Mouse (Mus musculus) forebrain, embryonic 11.5 days (tissue): ENCODE data around the gene Usp32. TPM values are rescaled to one million over a fixed set of nuclear protein-coding genes. Genes with fewer than 3 reads are reported as not detected.

ENCODE experiments used
- ATAC-seq: fragments of 200-750 bp; cut with Nextera tagmentation; replicated peaks from 2 replicates; pipeline ENCODE4 v1.8.0; 2017; ENCODE audit warnings: moderate TSS enrichment; ENCODE audit not compliant: low FRiP score
- DNase-seq: peaks from one replicate; pipeline ENCODE4 v3.0.0-alpha.2; 2017; ENCODE audit warnings: low spot score
- H3K27ac ChIP-seq: fragments of 300-500 bp; sonication (generic); 2 replicates; pipeline ENCODE4 v1.5.1; 2014; ENCODE audit warnings: low read depth, low read length
- H3K27me3 ChIP-seq: fragments of 300-500 bp; sonication (generic); 2 replicates; pipeline ENCODE4 v1.6.1; 2014; ENCODE audit warnings: mild to moderate bottlenecking, low read length, mixed read lengths; ENCODE audit not compliant: control insufficient read depth, insufficient read depth
- H3K36me3 ChIP-seq: fragments of 300-500 bp; sonication (generic); 2 replicates; pipeline ENCODE4 v1.6.1; 2014; ENCODE audit warnings: mild to moderate bottlenecking, low read length, moderate library complexity, mixed read lengths; ENCODE audit not compliant: control insufficient read depth, insufficient read depth
- H3K4me1 ChIP-seq: fragments of 300-500 bp; sonication (generic); replicated peaks from 2 replicates; pipeline ENCODE4 v1.6.1; 2014; ENCODE audit warnings: low read length, mixed read lengths; ENCODE audit not compliant: control insufficient read depth, insufficient read depth
- H3K4me2 ChIP-seq: fragments of 300-500 bp; sonication (generic); 2 replicates; pipeline ENCODE4 v1.6.1; 2014; ENCODE audit warnings: low read depth, mild to moderate bottlenecking, low read length, moderate library complexity, mixed read lengths; ENCODE audit not compliant: severe bottlenecking
- H3K4me3 ChIP-seq: fragments of 300-500 bp; sonication (generic); 2 replicates; pipeline ENCODE4 v1.5.1; 2014; ENCODE audit warnings: low read depth, low read length
- H3K9ac ChIP-seq: fragments of 300-500 bp; sonication (generic); 2 replicates; pipeline ENCODE4 v1.6.1; 2014; ENCODE audit warnings: low read length
- H3K9me3 ChIP-seq: fragments of 300-500 bp; sonication (generic); 2 replicates; pipeline ENCODE4 v1.6.1; 2016; ENCODE audit warnings: low read length, mixed read lengths; ENCODE audit not compliant: control insufficient read depth
- WGBS: fragments of 180-500 bp; shearing (Covaris S2); extraction: QIAGEN DNeasy Blood & Tissue Kit; methylation state at CpG from one replicate; pipeline ENCODE4 v1.1.7; 2014; 5-methylcytosine and 5-hydroxymethylcytosine counted together
- polyA plus RNA-seq: library from polyadenylated mRNA; unstranded; fragments of >200 nt; fragmentation: Nextera tagmentation; extraction: Ambion mirVana; gene quantifications from 2 replicates; pipeline ENCODE4 v1.2.1, GENCODE M21; 2014

Gene Usp32
- polyA plus RNA-seq, 1 experiment from 2014 or later, result 8.0 TPM

DNA sequence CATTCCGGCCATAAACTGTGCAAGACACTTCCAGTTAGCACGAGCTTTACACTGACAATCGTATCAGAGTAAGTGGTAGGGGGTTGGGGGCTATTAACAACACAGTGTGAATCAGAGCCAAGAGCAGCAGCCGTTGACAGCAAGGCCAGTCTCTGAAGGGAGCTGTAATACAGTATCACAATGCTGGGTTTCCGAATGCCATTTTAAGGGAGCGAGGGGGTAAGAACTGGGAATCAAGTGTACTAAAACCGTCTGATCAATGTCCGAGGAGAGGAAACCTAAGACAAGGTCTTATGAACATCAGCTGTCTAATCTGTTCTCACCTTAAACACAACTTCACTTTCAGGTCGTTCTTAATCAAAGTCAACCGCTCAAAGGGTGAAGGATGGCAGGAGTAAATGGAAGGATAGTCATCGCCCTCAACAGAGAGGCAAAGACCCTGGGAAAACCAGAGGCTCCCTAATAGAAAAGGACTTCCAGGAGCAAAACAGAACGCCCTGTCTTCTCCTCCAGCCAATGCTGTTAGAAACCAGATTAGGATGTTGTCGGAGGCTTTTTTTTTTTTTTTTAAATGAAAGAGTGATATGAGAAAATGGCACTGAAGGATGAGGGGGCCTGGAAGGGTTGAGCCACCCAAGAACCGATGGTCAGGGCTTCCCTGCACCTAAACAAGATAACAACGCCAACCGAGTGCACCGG lies 1.0 kb downstream of the Usp32 start:
- Histone ChIP-seq H3K4me3 (peak overlapping the region; percentile 87), H3K4me1 (no peaks in the 10 kb centered on the region), H3K9me3 (no peaks in the 10 kb centered on the region), H3K4me2 (peak overlapping the region; percentile 74), H3K27ac (peak overlapping the region; percentile 58; the same call in 1 of the 2 replicates), H3K9ac (peak overlapping the region; percentile 82), H3K27me3 (no peaks in the 10 kb centered on the region), H3K36me3 (no peaks in the 10 kb centered on the region)
- DNase-seq (no peak), ATAC-seq (no peak)
- 3% methylated on average over 17 of the region's 17 CpGs for WGBS

DNA sequence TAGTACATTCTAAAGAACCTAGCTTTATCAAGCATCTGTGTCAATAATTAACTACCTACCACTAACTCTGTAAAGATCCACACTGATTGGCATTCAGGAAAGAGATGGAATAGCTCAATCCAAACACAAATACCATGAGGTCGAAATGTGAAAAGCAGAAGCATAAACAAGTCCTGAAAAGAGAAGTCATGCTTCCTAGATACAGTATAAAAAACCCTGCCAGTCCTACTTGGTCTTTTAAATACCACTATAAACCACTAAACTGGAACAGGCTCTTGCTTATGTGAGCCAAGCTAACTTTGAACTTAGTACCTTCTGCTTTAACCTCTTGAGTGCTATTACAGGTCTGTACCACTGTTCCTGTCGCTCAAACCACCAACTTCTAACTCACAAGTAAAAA lies 8.4 kb downstream of the Usp32 start:
- no peaks in the 10 kb centered on the region for H3K27me3 ChIP-seq
- WGBS, result 87% methylated on average over 2 of the region's 2 CpGs
- no peaks in the 10 kb centered on the region for H3K4me1 ChIP-seq
- no peak overlapping the region for H3K27ac ChIP-seq
- ATAC-seq (no peak), DNase-seq (no peak)
- H3K36me3 ChIP-seq, result no peaks in the 10 kb centered on the region
- no peak overlapping the region for H3K9ac ChIP-seq
- H3K4me3 ChIP-seq, result no peak overlapping the region
- no peak overlapping the region for H3K4me2 ChIP-seq
- no peaks in the 10 kb centered on the region for H3K9me3 ChIP-seq

DNA sequence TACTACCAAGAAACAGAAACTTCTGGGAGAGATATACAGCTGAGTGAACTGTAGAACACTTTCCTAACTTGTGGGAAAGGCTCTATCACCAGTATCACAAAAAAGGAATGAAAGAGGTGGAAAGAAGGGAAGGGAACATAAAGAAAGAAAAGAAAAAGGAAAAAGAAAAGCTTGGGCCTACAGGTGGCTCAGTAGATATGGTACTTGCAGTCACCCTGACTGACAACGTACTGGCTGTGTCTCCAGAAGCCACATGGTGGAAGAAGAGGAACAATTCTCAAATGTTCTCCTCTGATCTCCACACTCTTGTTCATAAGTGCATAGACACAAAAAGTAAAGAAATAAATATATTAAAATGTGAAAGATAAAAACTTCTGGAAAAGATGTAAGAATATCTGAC lies 11.1 kb downstream of the Usp32 start:
- no peak overlapping the region for H3K27ac ChIP-seq
- H3K4me1 ChIP-seq, result no peaks in the 10 kb centered on the region
- H3K9ac ChIP-seq, result no peak overlapping the region
- 76% methylated on average over 1 of the region's 1 CpGs for WGBS
- ATAC-seq (no peak), DNase-seq (no peak)
- H3K27me3 ChIP-seq, result no peaks in the 10 kb centered on the region
- no peaks in the 10 kb centered on the region for H3K36me3 ChIP-seq
- H3K4me2 ChIP-seq, result no peak overlapping the region
- H3K4me3 ChIP-seq, result no peak overlapping the region
- H3K9me3 ChIP-seq, result no peaks in the 10 kb centered on the region

DNA sequence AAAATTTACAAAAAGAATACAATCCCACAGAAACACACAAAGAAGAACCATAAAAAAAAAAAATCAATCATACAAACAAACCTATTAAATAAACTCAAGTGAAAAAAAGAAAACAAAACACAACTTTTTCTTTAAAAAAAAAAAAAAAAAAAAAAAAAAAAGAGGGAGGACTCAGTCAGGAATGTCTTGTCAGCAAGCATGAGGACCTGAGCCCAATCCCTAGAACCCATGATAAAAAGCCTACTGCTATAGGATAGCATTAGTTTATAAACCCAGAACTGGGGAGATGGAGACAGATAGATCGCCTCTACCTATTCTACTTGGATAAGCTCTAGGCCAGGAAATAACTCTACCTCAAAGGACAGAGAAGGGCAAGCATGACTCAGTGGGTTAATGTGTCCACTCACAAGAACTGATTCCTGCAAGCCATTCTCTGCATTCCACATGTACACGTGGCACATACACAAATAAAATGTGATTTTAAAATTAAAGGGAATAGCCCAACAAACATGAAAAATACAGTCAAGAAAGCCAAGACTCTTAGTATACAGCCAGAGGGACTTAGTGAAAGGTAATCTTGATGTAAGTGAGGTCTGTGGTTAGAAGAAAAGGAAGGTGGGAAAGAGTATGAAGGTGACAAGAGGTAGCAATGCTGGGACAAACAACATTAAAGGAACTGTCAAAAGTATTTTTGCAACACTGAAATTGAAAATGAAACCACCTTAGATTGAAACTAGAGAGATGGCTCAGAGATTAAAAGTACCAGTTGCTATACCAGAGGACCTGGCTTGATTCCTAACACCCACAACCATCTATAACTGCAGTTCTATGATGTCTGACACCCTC lies 13.5 kb downstream of the Usp32 start:
- 78% methylated on average over 2 of the region's 2 CpGs for WGBS
- no peak overlapping the region for H3K27ac ChIP-seq
- no peak for ATAC-seq
- H3K36me3 ChIP-seq, result no peaks in the 10 kb centered on the region
- no peak overlapping the region for H3K9ac ChIP-seq
- H3K4me2 ChIP-seq, result no peak overlapping the region
- no peak overlapping the region for H3K4me3 ChIP-seq
- DNase-seq, result no peak
- H3K4me1 ChIP-seq, result no peaks in the 10 kb centered on the region
- H3K9me3 ChIP-seq, result no peaks in the 10 kb centered on the region
- H3K27me3 ChIP-seq, result no peaks in the 10 kb centered on the region

DNA sequence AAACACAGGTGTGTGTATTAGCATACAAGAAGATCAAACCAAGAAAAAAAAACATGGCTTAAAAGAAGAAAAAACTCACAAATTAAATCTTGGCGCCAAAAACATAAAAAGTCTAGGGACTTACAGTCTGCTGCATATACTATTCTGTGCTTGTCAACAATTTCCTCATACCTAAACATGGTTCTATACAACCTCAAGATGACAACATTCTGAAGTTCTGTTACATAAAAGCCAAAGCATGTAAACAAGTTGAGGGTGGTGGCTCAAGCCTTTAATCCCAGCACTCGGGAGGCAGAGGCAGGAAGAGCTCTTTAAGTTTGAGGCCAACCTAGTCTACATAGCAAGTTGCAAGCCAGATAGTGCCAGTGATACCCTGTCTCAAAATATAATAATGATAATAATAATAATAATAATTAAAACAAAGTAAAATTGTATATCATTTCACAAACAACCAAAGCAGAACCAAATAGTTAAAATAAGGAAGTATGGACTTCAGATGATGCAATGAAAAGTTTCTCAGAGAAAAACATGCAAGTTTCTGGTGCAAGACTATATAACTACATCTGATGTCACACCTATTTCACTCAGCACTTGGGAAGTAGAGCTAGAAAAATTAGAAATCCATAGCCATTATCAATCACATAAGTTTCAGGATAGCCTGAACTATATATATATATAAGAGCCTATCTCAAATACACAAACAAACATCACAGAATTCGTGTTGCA lies 16.5 kb downstream of the Usp32 start:
- ATAC-seq (no peak), DNase-seq (no peak)
- no peaks in the 10 kb centered on the region for H3K36me3 ChIP-seq
- H3K4me3 ChIP-seq, result no peak overlapping the region
- no peak overlapping the region for H3K9ac ChIP-seq
- no peak overlapping the region for H3K4me2 ChIP-seq
- H3K27ac ChIP-seq, result no peak overlapping the region
- WGBS, result 88% methylated on average over 3 of the region's 3 CpGs
- no peaks in the 10 kb centered on the region for H3K9me3 ChIP-seq
- no peaks in the 10 kb centered on the region for H3K4me1 ChIP-seq
- H3K27me3 ChIP-seq, result no peaks in the 10 kb centered on the region

DNA sequence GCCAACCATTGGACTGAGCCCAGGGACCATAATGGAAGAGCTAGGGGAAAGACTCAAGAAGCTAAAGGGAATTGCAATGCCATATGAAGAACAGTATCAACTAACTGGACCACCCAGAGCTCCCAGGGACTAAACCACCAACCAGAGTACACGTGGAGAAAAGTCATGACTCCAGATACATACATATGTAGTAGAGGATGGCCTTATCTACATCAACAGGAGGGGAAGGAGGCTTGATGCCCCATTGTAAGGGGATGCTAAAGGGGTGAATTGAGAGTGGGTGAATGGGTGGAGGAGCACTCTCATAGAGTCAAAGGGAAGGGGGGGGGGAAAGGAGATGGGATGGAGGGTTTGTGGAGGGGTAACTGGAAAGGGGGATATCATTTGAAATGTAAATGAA lies 17.9 kb downstream of the Usp32 start:
- no peak for ATAC-seq
- no peak overlapping the region for H3K9ac ChIP-seq
- no peak overlapping the region for H3K27ac ChIP-seq
- no peak overlapping the region for H3K4me3 ChIP-seq
- WGBS, result 88% methylated on average over 1 of the region's 1 CpGs
- H3K9me3 ChIP-seq, result no peaks in the 10 kb centered on the region
- H3K27me3 ChIP-seq, result no peaks in the 10 kb centered on the region
- H3K4me2 ChIP-seq, result no peak overlapping the region
- no peaks in the 10 kb centered on the region for H3K36me3 ChIP-seq
- H3K4me1 ChIP-seq, result no peaks in the 10 kb centered on the region
- no peak for DNase-seq

DNA sequence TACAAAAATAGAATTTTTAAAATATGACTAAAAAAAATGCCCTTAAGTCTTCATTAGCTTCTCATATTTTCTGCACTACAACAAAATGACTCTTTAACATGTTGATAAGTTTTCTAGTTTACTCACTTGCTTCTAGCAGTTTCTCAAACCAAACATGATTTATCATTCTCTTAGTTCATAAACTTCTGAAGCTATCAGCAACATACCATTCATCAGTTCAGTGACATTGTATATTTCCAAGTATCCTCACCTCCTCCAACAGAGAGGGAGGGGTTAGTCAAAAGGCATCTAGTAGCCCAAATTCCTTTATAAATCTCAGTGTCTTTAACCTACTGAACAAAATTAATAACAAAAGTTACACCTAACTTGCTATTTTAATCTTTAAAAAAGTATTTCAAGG lies 22.8 kb downstream of the Usp32 start:
- Histone ChIP-seq H3K27ac (no peak overlapping the region), H3K4me2 (no peak overlapping the region), H3K4me3 (no peak overlapping the region), H3K4me1 (no peaks in the 10 kb centered on the region), H3K27me3 (no peaks in the 10 kb centered on the region), H3K36me3 (no peaks in the 10 kb centered on the region), H3K9me3 (no peaks in the 10 kb centered on the region), H3K9ac (no peak overlapping the region)
- DNase-seq (no peak), ATAC-seq (no peak)

GRCm38 (mm10) chr11:85116084-85116844 lies 23.7 kb downstream of the Usp32 start:
- no peaks in the 10 kb centered on the region for H3K27me3 ChIP-seq
- WGBS, result 89% methylated on average over 3 of the region's 3 CpGs
- ATAC-seq, result no peak

More at GRCm38 (mm10) chr11:85116084-85116844, 23.7 kb downstream of the Usp32 start:
- Histone ChIP-seq H3K4me2 (no peak overlapping the region), H3K4me1 (no peaks in the 10 kb centered on the region), H3K27ac (no peak overlapping the region), H3K36me3 (no peaks in the 10 kb centered on the region), H3K4me3 (no peak overlapping the region), H3K9me3 (no peaks in the 10 kb centered on the region), H3K9ac (no peak overlapping the region)
- no peak for DNase-seq
